Mouse (Mus musculus): ENCODE measurements at regions not wholly inside any gene's neighbourhood (a gene's known extent, or its start where the extent isn't known, plus 50 kb on each side); places are given as distances from the start of the nearest gene placed in this dataset.

DNA sequence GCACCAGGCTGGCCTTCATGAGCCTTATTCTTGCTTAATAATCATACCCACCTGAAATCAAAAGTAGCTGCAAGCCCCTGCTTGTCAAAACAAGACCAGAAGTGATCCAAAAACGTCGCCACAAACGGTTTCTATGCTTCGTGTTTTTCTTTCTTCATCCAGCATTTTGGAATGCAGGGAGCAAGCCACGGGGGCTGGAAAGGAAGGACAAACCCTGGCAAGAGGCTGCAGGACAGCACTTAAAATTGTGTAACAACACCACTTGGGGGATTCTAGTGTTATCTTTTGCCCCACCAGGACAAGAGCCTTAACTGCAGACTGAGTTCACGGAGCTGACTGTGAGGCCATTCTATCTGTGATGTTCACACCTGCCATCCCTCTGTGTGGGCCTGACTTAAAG is 120.5 kb upstream of the Dyrk2 start:
- DNase-seq (ENCODE audit: extremely low spot score in 1 of 2, low spot score in 1 of 2), result no peak

DNA sequence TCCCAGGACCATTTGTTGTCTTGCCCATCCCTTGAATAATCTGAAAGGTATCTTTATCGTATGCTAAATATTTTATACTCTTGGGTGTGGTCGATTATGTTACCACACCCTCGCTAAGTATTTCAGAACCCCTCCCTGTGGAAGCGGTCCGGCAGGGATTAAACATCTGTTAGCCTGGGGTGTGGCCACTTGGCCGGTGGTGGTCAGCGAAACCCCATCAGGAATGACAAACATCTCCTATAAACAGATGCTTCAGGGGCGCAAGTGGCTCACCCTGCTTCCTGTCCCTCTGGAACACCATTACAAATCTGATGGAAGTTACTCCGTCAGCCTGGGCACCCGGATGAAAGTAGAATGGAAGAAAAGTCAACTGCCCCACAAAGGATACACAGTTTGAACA is 119.8 kb upstream of the Dyrk2 start:
- DNase-seq (ENCODE audit: extremely low spot score in 1 of 2, low spot score in 1 of 2), result no peak

DNA sequence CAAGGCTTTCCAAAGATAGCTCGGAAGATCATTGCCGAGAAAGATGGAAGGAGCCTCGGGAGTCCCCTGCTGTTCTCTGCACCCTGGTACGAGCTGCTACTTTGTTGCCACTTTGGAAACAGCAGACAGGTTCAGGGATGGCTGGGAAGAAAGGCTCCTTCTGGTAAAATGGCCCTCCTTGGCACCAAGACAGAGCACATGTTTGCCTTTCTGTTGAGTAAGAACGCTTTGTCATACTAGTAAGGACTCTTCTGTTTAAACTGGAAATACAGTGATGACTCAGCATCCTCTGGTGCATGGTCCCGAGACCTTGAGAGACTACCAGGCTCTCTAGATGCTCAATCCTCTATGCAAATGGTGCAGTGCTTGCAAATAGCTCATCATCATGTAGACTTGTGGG is 118.2 kb upstream of the Dyrk2 start:
- DNase-seq (ENCODE audit: extremely low spot score in 1 of 2, low spot score in 1 of 2), result no peak

DNA sequence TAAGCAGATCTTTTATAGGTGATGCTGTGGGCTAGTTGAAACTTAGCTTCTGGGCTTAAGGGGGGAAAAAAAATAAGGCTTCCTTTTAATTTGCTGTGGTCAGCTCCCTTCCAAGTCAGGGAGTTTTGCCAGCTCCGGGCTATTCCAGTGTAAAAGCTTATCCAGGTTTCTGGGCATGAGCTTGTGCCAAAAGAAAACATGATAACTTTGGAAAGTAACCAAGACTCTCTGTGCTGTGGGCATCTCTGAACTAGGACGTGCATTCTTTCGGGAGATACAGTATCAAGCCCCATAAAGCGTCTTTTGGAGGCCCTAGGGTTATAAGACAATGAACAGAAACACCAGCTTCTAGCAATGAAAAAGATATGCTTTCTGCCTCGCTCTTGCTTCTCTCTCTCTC is 114.6 kb upstream of the Dyrk2 start:
- no peak for DNase-seq (ENCODE audit: extremely low spot score in 1 of 2, low spot score in 1 of 2)

DNA sequence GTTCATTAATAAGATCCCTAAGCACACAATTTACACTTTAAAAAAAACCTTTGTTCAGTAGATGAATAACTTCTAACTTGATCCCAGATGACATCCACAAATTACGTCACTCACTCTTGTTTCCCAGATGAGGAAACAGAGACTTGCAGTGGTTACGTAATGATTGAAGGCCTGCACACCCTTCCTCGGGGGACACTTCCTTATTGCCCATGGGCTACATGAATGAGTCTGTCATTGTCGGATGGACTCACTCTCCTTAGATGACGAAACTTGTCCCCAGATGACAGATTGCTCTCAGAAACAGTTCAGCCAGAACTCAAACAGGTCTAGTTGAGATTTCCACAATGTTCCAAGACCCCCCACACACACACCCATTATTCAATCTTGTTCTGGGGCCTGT is 111.4 kb upstream of the Dyrk2 start:
- no peak for DNase-seq (ENCODE audit: extremely low spot score in 1 of 2, low spot score in 1 of 2)

DNA sequence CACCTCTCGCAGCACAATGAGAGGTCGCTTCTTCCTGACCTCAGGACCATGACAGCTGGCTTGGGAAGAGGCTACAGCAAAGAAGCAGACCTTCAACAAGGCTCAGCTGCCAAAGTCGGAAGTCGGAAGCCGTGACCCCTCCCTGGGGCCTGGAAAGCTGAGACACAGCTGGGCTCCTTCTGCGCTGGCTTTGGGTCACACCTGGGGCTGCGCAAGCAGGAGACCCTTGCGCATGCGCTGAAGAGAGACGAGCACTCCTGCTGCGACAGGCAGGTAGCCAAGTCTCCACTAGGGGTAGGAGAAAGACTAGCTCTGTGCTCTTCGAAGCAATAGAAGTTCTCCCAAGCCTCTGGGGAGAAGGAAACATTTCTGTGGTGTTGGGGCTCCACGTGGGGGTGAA is 109.3 kb upstream of the Dyrk2 start:
- no peak for DNase-seq (ENCODE audit: extremely low spot score in 1 of 2, low spot score in 1 of 2)

DNA sequence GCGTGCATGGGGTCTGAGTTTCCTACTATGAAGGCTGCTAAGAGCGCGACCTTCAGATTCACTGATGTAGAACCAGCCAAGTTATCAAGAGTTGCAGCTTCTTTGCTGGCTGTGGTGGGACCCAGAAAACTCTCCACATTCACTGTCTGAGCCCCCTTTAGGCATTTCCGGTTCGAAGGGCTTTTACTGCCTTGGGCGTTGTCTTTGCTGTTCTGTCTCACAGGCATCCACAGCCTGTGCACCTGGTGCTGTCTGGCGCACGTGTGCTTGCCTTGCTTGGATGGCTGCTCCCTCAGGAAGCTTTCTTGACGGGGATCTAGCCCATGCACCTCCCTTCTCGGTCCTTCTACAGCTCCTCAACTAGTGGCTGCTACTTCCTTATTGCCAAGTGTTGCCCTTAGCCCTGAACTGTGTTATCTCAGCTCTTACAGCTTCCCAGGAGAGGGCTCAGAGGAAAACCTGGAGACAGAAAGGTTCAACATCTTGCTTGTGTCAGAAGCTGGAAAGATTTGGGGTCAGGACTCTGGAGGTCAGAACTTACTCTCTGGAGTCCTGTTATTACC is 108.3 kb upstream of the Dyrk2 start:
- DNase-seq (ENCODE audit: extremely low spot score in 1 of 2, low spot score in 1 of 2), result no peak

DNA sequence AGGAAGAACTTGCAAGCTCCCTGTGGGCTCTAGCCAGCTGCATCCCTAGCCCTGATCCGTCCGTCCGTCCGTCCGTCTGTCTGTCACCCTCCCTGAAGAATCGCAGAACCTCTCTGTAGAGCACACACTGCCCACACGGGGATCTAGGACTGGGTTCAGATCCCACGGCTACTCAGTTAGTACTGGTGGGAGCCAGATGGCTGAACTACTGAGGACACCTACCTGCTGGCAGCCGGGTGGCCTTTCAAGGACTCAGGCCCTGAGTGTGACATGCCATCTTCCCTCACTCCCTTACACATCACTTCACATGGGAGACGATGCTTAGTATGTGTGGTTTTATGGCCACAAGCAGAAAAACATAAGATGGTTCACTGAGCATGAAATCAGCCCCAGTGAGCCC is 106.4 kb upstream of the Dyrk2 start:
- DNase-seq (ENCODE audit: extremely low spot score in 1 of 2, low spot score in 1 of 2), result no peak

DNA sequence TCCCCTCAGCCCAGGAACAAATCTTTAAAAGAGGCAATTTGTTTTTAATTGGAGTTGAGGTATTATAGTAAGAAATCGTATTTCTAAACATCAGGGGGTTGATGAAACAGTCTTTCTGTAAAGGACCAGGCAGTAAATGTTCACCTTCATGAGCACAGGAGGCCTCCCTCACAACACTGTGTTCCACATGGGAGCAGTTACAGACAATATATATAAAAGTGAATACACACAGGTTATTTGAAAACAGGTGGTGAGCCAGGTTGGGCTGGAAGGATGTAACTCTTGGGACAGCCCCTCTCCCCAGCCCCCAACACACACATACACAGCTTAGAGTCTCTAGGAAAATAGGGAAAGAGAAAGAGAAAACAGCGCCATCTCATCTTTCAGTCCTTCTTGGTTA is 105.8 kb upstream of the Dyrk2 start:
- no peak for DNase-seq (ENCODE audit: extremely low spot score in 1 of 2, low spot score in 1 of 2)

DNA sequence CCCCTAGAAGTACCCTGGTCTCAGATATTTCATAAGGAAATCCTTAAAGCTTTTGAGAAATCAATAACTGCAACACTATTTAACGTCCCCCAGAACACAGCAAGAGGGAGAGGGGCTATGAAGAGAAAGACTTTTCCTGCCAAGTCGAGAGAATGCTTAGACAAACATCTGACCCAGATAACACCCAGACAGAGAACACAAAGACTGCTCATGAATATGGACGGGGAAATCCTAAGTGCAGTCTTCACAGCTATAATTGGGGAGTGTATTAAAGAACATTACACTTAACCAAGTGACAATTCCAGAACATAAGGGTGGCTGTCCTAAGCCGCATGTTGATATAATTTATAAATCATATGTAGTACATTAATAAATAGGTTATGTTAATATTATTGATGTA is 103.3 kb upstream of the Dyrk2 start:
- DNase-seq (ENCODE audit: extremely low spot score in 1 of 2, low spot score in 1 of 2), result no peak

DNA sequence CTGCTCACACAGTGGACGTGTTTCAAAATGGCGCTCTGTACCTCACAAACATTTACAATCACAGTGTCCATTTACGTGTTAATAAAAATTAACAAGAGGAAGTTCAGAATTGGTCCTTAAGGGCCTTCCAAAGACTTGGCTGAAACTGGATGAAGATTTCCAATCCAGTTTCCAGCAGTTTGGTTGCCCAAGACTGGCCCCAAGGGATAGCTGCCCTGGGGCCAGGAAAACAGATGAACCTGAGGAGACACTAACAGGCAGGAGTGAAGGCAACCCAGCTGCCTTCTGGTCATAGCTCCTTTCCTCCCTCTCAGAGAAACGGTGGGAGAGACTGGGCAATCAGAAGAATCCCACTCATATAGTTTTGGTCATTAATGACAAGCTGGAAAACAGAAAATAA is 102.6 kb upstream of the Dyrk2 start:
- DNase-seq (ENCODE audit: extremely low spot score in 1 of 2, low spot score in 1 of 2), result no peak

DNA sequence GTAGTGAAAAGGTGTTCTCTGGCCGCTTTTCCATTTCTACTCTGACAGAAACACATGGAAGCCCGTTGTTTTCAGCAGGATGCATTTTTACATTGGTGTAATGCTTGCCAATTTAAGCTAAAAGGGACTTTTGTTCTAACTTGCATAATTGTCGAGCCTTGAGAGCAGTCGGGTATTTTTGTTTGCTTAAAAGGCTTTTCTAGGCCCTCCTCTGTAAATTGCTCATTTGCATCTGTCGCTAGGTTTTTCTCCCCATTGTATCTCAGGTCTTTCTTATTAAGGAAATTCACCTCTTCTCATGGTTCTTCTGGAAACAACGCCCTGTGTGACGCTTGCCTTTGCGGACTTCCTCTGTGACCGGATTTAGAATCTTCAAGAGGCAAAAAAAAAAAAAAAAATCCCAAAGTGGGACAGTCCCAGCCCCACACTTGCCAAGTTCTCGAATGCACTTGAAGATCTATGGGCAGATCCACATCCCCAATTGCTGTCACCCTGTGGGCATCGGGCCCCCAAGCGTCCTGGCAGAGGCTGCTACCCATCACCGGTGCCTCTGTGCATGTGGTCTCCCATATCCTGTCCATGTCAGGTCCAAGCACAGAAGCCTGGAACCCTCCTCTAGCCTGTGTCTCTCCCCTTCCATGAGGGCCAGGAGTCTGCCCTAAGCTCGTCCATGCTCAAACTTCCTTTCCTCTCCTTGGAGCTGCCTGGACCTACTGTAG is 100.6 kb upstream of the Dyrk2 start:
- no peak for DNase-seq (ENCODE audit: extremely low spot score in 1 of 2, low spot score in 1 of 2)

DNA sequence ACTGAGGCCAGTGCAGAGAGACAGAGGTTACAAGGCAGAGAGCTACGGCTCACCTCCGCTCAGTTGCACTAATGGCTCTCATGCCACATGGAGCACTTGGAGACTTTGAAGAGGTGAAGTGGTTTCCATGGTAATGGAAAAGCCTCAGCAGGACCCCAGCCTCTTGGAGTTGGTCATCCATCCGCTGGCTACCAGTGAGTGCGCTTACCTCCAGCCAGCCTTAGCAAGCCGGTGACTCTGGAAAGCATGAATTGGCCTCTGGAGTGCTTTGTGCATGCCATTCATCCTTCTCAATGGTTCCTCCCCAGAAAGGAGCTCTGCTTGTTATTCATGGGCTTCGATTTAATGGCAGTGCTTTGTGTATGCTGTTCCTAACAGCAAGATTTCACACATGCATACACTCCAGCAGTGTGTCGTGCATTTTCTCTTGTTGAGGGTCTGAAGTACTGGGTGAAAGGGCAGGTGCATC is 91.7 kb upstream of the Dyrk2 start:
- DNase-seq (ENCODE audit: extremely low spot score in 1 of 2, low spot score in 1 of 2), result no peak

DNA sequence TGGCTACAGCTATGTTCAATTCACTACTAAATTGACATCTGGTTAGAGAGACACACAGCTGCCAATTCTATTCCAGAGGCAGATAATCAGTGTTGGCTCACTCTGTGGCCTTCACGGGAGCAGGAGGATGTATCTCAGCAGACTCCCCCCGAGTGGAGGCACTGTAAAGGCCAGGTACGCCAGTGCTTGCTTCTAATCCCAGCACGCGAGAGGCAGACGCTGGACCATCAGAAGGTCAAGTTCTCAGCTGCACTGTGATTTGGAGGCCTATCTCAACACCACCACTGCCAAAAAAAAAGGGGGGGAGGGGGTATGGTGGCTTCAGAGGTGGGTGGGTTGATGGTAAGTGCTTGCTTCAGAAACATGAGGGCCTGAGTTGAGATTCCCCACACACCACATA is 90.1 kb upstream of the Dyrk2 start:
- DNase-seq (ENCODE audit: extremely low spot score in 1 of 2, low spot score in 1 of 2), result no peak

DNA sequence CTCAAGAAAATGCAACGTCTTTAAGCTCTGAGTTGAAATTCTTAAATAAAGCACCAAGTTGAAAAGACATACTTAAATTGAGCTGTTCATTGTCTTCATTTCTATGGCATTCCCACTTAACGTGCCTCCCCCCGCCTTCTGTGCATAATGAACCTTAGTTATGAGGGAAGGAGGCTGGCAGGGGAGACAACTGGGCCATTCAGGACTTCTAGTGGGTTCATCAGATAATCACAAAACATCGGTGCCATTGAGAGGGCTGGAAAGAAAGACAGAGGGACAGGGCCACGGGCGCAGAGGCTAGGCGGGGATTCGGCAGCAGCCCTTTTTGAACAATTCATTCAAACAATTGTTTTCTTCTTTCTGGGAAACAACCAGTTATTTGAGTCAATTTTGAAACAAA is 89.6 kb upstream of the Dyrk2 start:
- DNase-seq (ENCODE audit: extremely low spot score in 1 of 2, low spot score in 1 of 2), result no peak

DNA sequence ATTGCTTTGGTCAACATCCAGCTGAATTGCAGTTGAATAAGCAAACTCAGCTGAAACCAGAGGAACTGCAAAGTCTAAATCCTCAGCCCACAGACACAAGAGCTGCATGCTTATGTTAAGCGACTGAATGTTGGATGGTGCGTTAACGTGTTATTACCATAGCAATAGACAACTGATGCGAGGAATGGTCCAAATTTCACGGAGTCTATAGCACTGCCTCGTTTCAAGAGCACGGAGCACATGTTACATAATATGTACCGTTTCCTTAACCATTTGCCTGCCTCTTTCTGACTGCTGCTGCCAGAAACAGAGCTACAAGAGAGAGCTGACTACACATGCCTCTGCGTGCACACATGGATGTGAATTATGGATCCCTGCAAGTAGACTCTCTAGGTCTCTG is 86.3 kb upstream of the Dyrk2 start:
- peak; percentile 20 to 52 for DNase-seq (ENCODE audit: extremely low spot score in 1 of 2, low spot score in 1 of 2)

DNA sequence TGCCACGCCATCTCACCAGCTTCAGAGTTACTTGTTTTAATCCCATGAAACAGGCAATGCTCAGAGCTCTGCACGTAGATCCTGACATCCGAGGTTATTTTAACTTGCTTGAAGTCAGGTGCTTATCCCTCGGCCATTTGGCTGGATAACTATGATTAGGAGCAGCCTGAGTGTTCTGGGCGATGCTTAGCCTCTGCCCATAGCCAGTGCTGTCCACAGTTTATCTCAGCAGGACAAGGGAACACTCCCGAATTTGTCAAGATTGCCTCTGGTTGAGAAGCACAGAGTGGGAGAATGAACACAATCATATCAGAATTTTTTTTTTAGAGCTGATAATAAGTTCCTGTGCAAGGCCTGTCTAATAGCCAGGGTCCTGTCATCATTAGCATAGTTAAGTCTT is 83.4 kb upstream of the Dyrk2 start:
- DNase-seq (ENCODE audit: extremely low spot score in 1 of 2, low spot score in 1 of 2), result no peak

DNA sequence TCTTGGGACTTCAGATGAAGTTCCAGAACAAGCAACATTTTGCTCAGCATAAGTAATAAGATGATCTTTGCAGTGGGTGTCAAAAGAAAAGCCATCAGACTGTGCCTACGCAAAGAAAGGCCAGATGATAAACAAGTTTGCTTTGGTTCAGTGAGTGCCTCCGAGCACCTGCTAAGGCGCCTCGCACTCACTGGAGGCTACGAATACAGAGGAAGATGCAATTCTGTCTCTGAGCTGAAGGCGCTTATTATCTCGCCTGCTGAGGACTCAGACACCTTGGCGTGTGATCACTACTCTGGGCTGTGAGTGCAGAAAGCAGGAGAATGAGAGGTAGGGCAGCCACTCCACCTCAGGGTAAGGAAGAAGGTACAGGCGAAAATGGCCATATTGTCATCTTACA is 82.7 kb upstream of the Dyrk2 start:
- DNase-seq (ENCODE audit: extremely low spot score in 1 of 2, low spot score in 1 of 2), result no peak

DNA sequence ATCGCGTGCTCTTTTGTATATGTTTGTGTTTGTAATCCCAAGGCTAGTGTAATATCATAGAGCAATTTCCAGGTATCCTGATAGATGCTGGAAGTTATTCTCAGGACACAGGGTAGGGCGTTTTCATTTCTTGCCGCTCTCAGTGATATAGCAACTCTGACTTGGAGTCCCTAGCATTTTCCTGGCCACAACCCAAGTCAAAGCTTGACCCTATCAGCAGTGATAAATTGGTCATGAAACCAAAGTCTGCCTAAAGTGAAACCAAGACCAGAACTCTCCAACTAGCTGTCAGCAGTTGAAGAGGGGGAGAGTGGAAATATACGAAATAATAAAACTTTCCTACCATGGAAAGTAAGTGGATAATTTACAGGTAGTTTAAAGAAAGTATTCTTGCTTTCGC is 77.7 kb upstream of the Dyrk2 start:
- DNase-seq (ENCODE audit: extremely low spot score in 1 of 2, low spot score in 1 of 2), result no peak

DNA sequence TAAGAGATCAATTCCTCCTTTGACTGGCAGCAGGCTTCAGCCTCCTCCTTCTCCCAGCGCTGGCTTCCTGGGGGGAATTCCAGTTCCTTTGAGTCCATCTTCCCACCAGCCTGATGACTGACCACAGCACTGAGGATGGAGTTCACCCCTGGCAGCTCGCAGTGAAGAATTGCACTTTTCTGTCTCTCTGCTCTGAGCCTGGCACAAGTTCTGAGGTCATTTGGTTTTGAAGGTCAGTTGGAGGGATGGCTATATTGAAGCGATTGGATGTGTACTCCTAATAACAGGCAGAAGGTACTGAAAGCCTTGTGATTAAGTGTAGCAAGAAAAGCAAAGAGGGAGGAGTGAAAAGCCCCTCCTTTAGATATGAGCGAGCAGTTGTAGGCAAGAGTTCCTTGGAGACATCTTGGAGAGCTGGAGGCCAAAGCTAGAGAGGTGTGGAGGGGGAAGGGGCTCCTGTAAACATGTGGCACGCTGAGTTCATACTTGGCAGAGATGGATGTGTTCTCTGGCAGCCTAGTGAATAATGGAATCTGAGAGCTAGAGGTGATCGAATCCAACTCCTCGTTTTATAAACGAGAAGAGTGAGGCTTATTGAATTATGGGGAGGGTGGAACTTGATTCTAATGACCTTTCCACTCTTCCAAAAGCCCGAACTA is 77.1 kb upstream of the Dyrk2 start:
- no peak for DNase-seq (ENCODE audit: extremely low spot score in 1 of 2, low spot score in 1 of 2)

DNA sequence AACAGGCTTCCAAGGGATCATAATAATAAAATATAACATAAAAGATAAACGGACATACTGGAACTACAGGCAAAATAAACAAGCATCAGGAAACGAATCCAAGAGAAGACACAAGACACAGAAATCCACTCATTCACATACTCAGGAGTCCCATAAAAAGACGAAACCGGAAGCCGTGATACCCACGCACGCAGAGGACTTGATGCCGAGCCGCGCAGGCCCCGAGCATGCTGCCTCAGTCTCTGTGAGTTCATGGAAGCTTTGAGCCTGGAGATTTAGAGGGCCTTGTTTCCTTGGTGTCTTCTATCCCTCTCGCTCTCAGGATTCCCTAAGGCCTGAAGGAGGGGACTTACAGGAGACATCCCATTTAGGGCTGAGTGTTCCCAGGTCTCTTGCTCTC is 57.3 kb upstream of the Dyrk2 start:
- no peak for DNase-seq (ENCODE audit: extremely low spot score in 1 of 2, low spot score in 1 of 2)

DNA sequence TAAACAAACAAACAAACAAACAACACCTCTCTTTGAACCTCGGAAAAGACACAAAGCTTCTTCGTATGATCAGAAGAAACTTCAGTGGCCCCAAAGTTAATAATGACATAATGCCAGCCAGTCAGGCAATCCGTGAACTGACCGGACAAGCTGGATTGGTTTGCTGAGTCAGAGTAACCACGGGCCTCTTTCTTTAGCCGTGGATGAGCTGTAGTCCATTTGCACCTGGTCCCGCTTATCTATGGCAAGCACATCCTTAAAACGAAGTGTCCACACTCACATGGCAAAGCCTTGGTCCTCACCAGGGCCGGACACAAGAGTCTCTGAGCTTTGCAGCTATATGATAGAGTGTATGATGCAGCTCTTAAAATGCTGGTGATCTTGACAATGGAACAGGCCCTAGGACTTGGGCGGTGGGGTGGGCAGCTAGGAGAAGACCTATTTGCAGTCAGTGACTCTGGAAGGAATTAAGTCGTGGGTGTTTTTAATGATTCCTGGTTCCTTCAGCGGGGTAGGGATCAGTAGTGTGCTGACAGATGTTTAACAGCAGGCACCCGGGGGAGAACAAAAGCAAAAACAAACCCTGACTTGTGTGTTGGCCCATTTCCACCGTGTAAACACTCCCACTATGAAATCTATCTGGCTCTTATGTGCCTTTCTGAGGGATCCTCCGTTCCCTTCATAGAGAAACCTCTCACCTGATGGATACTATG is 53.6 kb upstream of the Dyrk2 start:
- DNase-seq (ENCODE audit: extremely low spot score in 1 of 2, low spot score in 1 of 2), result no peak

Data from frontal cortex, adult 2 months (tissue).